21 mouse cellular contexts compared by ENCODE assay signal in genomic region chr2:78558128-78558527, GRCm38 (mm10).
"Had no signal": no experiment of that assay in that cellular context is flagged by ENCODE, and none has a peak within 500 bp of the region (broad histone marks: within the 10 kb centered on the region; RNA-seq: fewer than 3 reads in every experiment).

No protein-coding gene starts in this region.

- ATAC-seq: liver, postnatal 0 days; lung, postnatal 0 days; midbrain, embryonic 15.5 days had no signal

- H3K27me3 ChIP-seq: limb, embryonic 12.5 days; limb, embryonic 15.5 days; midbrain, embryonic 15.5 days; neural tube, embryonic 13.5 days had no signal

- DNase-seq: kidney, adult 18-20 months; kidney, adult 9 months; kidney, postnatal 14 days; kidney, postnatal 4 days; left cerebral cortex, postnatal 4 days; liver, postnatal 0 days; lung, embryonic 14.5 days; right cerebral cortex, adult 18-20 months; right cerebral cortex, postnatal 14 days; right cerebral cortex, postnatal 4 days; thymus, postnatal 25 days had no signal

- H3K27ac ChIP-seq: limb, embryonic 12.5 days; limb, embryonic 15.5 days; liver, embryonic 14.5 days; macrophage; midbrain, embryonic 15.5 days; neural tube, embryonic 13.5 days; stomach, postnatal 0 days had no signal

- H3K9me3 ChIP-seq: limb, embryonic 12.5 days; limb, embryonic 15.5 days; midbrain, embryonic 15.5 days; neural tube, embryonic 13.5 days had no signal

- H3K9ac ChIP-seq: limb, embryonic 12.5 days; limb, embryonic 15.5 days; liver, embryonic 14.5 days; liver, postnatal 0 days; lung, embryonic 14.5 days; midbrain, embryonic 15.5 days; neural tube, embryonic 13.5 days had no signal

- H3K4me2 ChIP-seq: limb, embryonic 12.5 days; limb, embryonic 15.5 days; liver, embryonic 11.5 days; lung, embryonic 14.5 days; midbrain, embryonic 15.5 days; neural tube, embryonic 13.5 days had no signal

- H3K4me1 ChIP-seq: limb, embryonic 15.5 days; midbrain, embryonic 15.5 days; neural tube, embryonic 13.5 days had no signal

- H3K36me3 ChIP-seq: limb, embryonic 12.5 days; limb, embryonic 15.5 days; midbrain, embryonic 15.5 days; neural tube, embryonic 13.5 days had no signal

- H3K4me3 ChIP-seq: limb, embryonic 12.5 days; limb, embryonic 15.5 days; midbrain, embryonic 15.5 days; myocyte; neural tube, embryonic 13.5 days had no signal
